Mouse (Mus musculus) monocyte, adult 2 months (primary cell): ENCODE measurements around the gene Dok4.

Experiments
- DNase-seq, 2 experiments: peaks; one replicate each; pipeline ENCODE4 v3.0.0; 2022; ENCODE audit warnings: low spot score in 2 of 2, low read depth in 1 of 2

Gene Dok4

DNA sequence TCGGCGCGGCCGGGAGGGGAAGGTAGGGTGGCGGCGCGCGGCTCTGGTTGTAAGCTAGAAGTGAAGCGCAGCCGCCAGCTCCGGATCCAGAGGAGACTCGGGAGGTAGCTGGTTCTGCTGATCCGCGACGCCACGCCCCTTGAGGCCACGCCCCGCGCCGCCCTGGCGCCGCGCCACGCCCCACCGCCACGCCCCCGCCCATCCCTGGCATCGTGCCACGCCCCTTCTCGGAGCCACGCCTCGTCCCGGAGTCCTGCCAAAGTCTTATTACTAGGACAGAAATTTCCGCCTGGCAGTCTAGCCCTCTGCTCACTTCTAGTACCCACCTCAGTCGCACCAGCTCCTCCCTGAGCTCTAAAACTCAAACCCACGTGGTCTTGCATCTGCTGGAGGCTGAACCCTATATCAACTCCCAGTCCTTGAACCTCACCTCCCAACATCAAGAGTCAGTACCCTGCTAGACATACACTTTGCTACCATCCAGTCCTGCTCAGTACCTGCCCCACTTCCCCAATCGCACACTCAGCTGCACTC is at the start of gene Dok4:
Dok4 (minus strand) TSS at position 134 of the 534 bp plus-strand sequence.
- peak; percentile 22 to 37 for DNase-seq

DNA sequence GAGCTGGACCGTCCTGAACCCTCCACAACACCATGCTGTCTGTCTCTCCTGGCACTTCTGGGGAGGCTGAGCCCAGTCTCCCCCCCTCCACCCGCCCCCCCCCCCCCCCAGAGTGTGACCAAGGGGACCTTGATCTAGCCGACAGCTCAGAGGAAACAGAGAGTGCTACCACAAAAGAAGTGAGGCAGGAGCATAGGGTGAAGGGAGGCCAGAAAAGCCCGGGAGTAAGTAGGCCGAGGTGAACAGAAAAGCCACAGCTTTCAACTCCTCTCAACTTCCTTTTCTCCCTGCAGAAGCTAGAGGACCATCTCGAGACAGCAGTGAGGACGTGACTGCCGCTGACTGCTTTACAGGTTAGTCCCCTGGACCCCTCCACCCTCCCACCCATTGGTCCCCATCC is 47.3 kb upstream of the Dok4 start, which contains the start of gene Adgrg5:
Adgrg5 (plus strand) TSS at position 290 of the 400 bp plus-strand sequence.
- DNase-seq: no peak

DNA sequence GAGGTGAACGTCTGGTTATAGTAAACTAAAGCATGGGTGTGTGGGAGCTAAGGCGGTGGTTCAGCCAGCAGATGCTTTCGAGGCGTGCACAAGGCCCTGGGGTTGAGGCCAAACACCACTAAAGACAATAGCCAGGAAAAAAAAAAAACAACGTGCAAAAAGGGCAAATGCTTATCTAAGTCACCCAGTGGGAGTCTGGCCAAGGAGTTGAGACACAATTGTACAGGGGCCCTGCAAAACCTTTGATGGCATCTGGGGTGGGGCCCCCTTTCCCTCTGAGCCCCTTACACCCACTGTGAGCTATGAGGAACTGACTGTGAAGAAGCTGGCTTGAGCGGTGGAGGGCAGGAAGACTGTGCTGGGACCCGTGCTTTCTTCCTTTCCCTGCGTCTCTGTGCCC is 46.5 kb upstream of the Dok4 start:
- no peak for DNase-seq

DNA sequence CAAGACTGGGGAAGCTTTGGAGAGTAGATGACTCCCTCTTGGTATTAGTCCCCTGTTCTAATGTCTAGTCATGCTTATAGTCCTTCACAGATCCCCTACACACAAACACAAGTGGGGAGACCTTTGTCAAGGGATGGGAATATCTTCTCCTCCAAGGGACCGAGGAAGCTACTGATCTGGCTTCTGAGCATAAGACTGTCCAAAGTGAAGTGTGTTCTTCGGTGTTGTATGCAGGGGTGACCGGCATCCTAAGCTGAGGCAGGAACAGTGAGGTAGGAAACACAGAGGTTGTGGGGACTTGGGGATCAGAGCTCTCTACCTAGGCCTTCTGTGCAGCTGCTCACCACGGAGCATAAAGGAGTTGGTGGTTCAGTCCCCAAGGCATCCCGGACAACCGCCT is 46.0 kb upstream of the Dok4 start:
- DNase-seq: no peak

DNA sequence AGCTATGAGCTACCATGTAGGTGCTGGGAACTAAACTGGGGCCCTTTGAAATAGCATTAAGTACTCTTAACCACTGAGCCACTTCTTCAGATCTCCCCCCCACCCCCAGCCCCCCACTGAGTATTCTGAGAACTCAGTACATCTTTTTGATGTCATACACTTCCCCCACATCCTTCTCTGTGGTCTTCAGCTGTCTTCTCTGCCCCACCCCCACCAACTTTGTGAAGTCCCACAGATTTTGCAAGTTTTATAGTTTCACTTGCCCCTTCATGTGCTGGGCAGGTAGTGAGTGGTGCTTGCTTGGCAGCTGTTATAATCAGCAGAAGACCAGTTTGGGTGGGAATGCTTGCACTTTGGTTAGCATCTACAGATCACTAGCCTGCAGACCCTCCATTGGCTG is 43.1 kb upstream of the Dok4 start:
- DNase-seq: no peak

DNA sequence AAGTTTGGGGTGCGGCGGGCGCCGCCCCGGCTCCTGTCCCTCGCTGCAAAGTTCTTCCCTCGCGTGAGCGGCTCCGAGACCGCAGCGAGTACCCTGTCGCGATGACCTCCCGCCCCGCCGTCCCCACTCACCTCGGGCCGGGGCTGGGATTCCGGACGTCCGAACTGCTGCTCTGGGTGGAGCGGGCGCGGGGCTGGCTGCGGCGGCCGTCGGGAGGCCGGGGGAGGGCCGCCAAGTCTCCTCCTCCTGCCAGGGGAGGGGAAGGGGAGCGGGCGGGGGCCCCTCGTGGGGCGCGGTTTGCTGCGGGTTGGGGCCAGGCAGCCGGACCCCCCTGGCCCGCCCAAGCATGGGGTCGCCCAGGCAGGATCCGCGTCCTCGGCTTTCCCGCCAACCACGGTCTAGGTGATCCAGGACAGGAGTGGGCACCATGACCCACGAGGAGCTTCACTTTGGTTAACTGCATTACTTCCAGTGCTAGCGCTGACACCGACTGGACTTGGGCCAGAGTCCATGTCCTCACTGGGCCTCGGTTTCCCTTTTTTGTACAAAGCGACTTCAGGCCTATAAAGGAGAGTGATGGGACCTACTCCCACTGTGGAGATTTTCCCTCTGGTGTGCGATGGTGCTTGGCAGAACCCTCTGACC is 41.8 kb upstream of the Dok4 start, which contains the start of gene Ccdc102a:
Ccdc102a (minus strand) TSS at position 248 of the 645 bp plus-strand sequence.
- DNase-seq: no peak

DNA sequence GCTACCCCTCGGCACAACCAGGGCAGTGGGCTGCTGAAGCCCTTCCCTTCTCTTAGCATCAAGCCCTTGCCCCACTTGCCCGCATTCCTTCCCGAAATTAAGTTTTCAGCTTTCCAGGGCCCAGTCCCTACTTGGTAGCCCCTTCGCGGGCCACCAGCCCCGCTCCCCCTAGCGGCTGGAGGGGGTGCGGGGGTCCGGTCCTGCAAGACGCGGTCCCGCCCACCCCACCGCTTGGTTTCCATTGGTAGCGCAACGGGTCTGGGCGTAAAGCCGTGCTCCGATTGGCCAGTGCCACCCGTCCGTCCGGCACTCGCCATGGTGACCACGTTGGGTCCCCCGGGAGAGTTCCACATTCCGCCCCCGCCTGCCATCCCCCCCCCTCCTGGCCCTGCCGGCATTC is 41.2 kb upstream of the Dok4 start:
- peak; percentile 53 to 72 for DNase-seq

DNA sequence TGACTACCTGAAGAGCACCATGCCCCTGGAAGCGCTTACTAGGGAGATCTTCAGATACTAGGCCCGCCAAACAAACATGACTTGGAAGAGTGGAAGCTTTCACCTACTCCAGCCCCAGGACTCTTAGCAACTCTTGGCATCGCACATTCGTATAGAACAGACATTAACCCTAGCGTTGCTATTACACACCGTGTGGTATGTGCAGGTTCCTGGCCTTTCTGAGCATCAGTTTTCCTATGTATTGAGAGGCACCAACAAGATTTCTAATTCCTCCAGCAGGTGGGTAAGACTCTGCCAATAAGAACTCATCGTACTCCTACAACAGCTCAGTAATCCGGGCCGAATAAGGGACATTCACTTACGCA is 40.8 kb upstream of the Dok4 start:
- DNase-seq: no peak

DNA sequence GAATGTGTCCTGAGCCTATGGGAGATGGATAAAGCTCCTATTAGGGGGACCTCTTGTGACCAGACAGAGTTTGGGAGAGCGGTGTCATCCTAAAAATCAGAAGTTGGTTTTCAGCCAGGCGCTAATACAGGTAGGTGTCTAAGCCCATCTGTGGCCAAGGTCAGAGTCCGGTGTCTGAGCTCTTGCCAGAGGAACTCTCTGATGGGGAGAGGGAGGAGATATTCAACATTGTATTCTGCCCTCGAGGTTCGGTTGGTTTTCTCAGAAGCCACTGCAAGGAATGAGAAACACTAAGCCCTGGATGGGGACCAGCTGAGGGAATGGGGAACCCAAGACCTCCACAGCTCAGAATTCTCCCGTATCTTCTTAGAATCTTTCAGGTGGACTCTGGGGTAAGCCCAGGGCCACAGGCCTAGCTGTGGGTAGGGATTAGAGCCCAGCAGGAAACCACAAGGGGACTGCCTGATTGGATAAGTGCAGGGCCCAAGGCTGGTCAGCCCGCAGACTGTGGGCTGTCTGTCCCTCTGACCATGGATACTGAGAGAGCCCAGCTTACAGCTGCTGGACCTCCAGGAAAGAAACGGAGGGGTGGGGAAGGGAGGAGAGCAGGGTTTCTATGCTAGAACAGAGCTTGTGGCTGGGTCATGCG is 40.3 kb upstream of the Dok4 start:
- DNase-seq: no peak

DNA sequence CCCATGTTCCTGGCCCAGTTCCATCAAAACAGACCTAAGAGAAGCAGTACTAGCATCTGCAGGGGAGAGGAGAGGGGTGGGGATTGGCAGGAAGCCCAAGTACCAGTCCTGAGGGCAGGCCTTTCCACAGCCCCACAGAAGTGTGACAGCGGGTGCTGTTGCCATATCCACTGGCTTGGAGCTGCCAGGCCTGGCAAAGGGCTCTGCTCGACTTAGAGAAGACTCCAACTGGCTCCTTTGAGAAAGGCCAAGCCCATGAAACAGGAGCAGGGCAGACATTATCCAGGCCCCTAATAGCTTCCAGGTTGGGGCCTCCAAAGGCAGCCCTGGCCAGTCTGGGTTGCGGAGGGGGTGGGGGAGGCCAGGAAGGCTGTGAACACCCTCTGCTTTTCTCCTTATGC is 38.6 kb upstream of the Dok4 start:
- no peak for DNase-seq

DNA sequence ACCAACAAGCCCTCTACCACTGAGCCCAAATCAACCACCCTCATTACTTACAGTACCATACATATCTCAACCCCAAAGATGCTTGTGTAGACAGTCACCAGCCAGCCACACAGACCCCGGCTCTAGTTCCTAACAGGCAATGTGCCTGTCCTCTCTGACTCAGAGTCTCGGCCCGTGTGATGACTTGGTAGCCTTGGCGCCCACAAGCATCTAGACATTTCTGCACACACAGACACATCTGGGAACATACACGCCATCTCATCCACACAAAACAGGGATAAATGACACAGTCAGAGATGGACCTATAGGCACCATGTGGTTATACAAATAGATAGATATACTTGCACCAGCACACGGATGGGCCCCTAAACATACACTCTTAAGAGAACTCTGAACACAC is 38.1 kb upstream of the Dok4 start:
- no peak for DNase-seq

DNA sequence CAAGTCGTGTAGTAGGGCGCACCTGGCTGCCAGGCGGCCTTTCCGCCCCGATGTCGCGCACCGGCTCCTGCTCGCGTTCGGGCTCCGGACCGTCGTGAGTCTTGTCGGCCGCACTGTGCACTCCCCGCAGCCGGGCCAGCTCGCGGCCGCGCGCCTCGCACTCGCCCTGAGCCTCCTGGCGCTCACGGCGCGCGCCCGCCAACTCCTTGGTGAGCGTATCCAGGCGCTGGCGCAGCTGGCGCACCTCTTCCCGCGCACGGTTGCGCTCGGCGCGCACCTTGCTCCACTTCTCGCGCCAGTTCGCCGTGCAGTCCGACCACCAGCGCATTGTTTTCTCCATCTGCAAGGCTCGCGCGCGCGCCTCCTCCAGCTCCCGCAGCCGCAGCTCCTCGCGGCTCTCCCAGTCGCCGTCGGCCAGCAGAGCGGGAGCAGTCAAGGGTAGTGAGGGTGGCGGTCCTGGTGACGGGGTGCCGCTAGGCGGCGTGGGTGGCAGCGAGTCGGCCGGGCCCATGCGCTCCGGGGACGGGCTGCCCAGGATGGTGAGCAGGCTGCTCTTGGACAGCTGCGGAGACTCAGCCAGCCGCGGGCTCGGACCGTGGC is 37.0 kb upstream of the Dok4 start:
- no peak for DNase-seq

DNA sequence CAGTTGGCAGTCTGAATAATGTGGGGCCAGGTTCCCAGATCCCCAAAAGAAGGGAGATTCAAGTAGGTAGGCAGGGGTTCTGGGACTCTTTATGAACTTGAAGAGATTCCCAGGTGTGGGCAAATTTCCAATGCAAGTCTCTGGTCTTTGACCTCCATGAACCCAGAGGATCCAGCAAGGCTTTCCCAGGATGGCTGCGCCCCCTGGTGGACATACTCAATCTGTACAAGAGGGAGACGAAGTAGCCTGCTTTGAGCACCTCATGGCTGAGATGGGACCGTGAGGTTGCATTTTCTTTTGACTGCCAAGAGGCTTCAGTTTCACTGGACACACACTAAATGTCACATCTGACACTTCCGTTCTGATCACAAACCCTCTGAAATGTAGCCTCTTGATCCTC is 32.7 kb upstream of the Dok4 start:
- peak; percentile 40 to 59 for DNase-seq

DNA sequence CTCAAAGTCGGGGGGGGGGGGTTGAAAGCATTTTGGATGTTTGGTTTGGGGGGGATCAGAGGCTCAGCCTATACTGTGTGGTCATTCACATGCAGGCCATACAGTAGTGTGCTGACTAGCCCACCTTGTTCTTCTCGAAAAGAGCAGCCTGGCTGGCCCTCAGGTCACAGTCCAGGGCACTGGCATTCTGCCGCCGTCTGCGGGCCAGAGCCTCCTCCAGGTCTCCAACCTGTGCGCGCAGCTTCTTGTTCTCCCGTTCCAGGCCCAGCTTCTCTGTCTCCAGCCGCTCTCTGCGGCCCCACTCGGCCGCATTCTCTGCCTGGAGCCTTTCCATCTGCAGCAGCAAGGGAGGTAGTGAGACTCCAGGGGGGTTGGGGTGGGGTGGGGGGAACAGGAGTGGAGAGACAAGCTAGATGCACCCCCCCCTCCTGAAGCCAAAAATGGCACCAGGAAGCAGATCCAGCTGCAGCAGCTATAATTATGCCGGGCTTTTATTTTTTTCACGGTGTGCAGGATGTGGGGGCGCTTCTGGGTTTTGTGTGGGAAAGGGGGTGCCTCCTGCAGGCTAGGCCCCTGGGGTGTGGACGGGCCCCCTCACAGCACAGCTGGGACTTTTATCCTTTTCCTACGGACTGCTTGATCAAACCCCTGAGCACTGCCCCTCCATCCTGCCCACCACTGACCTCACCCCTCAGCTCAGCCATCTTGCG is 31.6 kb upstream of the Dok4 start:
- no peak for DNase-seq

DNA sequence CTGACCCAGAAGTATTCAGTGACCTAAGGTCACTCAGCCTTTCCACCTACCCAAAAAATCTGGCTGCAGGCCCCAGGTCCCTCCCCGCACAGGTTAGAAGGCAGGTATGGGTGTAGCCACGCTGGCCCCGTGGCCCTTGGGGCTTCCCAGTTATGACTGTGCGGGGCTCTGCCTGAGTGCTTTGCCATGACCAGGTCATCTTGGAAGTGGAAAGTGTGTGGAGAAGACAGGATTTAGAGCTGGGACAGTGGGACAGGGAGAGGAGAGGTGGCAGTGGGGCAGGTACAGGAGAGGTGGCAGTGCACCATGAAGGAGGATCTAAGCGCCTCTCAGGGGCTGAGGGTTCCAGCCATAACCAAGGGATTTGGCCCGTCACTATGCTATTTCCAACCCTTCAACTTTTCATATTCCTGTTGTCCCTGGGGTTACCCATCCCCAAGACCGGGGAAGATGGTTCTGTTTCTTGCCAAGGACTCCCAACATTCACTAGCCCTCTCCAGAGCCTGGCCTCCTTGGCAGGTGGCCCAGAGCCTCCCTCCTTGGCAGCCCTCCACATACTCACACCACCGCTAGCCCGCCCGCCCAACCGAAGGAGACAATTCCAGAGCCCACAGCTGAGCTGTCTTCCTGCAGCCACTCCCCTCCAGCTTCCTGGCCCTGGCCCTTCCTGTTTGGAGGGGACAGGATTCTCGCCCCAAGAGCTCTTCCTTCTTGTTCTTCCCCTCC is 28.5 kb upstream of the Dok4 start:
- DNase-seq: no peak

DNA sequence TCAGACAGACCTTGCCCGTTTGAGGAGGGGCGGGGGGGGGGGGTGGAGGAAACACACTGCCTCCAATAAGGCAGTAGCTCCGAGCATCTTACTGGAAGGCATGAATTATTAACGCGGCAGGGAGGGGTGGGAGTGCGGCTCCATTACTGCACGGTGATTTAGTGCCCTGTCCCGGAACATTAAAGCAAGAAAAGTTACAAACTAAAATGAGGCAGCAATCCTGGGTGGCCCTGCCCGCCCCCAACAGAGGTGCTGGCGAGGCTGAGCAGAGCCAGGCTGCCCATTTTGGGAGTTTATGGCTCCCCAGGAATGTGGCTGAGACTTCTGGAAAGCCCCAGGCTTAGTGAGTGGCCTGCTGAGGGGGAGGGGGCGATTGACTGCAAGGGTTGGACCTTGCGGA is 27.6 kb upstream of the Dok4 start:
- DNase-seq: no peak

DNA sequence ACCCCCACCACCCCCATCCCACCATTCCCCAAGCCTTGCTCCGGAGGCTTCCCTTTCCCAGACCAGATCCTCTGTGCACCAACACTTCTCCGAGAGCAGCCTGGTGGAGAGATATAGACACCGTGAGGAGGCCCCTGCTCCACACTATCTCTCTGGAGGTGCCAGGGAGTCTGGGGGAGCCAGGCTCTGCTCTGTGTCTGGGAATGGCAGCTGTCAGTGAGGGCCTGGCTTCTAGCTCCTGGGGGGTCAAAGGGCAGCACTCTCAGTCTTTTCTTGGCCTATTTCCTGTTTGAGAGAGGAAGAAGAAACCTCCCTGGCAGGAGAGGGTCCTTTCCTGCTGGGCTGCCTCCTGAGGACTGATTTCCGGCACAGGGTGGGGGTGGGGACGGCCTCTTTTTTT is 24.9 kb upstream of the Dok4 start:
- no peak for DNase-seq

DNA sequence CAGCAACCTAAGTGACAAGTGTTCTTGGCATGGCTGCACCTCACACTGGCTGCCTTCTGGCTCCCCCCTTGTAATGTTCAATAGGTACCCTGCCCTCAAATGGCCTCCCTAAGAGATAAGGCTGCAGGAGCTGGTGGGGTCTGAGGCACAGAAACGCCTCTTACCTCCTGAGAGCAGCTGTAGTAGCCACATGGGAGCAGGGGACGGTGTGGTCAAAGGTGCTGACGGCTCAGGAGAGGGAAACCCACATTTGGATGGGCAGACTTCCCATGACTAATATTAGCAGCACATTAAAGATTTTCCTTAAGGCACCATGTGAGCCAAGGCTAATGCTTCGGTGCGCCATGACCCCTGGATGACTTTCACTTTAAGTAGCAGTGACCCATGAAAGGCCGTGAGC is 24.5 kb upstream of the Dok4 start:
- DNase-seq: no peak

DNA sequence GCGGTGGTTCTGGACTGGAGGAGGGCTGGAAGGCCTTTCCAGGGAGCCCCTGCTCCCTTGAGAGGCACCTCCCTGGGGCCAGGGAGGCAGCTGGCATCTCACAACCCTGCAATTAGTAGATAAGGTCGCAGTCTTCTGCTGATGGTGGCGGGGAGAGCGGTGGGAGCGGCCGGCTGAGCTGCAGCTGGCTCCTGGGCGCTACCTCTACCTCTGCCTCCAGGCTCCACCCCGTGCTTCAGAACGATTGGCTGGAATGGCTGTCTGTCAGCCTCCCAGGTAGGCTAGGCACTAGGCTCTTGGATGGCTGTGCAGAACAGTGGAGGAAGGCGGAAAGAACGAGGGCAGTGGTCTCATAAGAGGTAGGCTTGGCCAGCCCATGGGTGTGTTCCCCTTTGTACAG is 23.1 kb upstream of the Dok4 start:
- DNase-seq: no peak

DNA sequence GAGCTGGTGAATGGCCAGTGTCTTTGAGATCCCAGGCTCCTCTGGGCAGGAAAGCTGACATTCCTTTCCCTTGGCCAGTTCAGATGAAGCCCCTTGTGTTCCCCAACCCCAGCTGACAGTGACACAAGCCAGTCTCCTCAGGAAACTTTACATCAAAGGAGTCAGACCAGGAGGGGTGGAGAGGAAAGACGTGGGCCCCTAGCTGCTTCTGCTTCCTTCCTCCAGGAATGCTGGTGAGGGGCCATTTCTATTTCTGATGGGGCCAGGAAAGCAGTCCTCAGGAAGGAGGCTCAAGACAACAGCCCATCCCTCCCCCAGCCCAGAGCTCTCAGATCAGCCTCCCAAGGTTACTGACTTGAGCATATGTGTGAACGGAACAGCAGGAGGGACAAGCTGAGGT is 16.8 kb upstream of the Dok4 start:
- no peak for DNase-seq

DNA sequence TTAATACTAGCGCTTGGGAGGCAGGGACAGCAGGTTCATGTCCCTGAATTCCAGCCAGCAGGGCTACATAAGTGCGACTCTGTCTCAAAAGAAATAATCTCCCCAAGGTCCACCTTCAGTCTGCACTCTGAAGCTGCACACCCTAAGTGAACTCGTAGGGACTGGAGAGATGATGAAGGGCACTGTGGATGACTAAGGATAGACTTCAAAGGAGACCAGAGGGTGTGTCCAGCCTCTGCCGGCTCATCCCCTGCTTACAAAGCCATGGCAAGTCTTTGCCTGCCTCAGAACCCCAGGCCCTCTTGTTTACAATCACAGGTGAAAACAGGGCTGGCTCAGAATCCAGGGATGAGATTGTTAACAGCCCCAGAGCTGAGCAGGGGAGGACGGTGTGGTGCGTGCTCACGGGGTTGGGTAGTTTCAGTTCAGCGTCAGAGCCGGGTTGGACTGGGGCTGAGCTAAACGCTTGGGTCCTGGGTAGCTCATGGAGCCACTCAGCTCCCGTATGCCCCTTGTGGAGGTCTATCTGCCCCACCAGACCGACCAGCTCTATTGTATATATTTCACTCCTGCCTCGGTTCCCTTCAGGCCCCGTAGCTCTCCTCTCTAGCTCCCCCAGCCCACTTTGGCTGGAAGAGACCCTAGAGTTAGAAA is 12.4 kb upstream of the Dok4 start:
- DNase-seq: no peak
